Mouse (Mus musculus) thymus, adult 2 months (tissue): ENCODE data around the gene Rpl23. TPM values are rescaled to one million over a fixed set of nuclear protein-coding genes. Genes with fewer than 3 reads are reported as not detected.
"Not testable (repeated sequence)": the region's sequence is repeated elsewhere in the genome, so short reads cannot be mapped to it uniquely, and the experiment has no call there.

Source experiments
- DNase-seq: peaks from one replicate; pipeline ENCODE4 v3.0.0; 2021
- H3K27ac ChIP-seq: fragments of 200-500 bp; 2 replicates; pipeline ENCODE4 v1.5.1; 2012; ENCODE audit warnings: low read length, control low read depth; ENCODE audit not compliant: control insufficient read depth, insufficient read depth
- H3K27me3 ChIP-seq: fragments of 200-500 bp; 2 replicates; pipeline ENCODE4 v1.6.1; 2012; ENCODE audit warnings: mild to moderate bottlenecking, low read length, moderate library complexity, mixed read lengths; ENCODE audit not compliant: control insufficient read depth, insufficient read depth
- H3K36me3 ChIP-seq: fragments of 200-500 bp; 2 replicates; pipeline ENCODE4 v1.6.1; 2012; ENCODE audit warnings: mild to moderate bottlenecking, low read length, moderate library complexity; ENCODE audit not compliant: control insufficient read depth, insufficient read depth
- H3K4me1 ChIP-seq: fragments of 200-500 bp; replicated peaks from 2 replicates; pipeline ENCODE4 v1.6.1; 2012; ENCODE audit warnings: low read length; ENCODE audit not compliant: control insufficient read depth, insufficient read depth
- H3K4me3 ChIP-seq: fragments of 200-500 bp; 2 replicates; pipeline ENCODE4 v1.5.1; 2012; ENCODE audit warnings: mild to moderate bottlenecking, low read length, control low read depth, moderate library complexity; ENCODE audit not compliant: control insufficient read depth, insufficient read depth
- CTCF ChIP-seq: fragments of 200-500 bp; IDR thresholded peaks from 2 replicates; pipeline ENCODE4 v1.5.1; 2012; ENCODE audit warnings: mild to moderate bottlenecking, control low read depth, low read length, moderate library complexity, borderline replicate concordance; ENCODE audit not compliant: control insufficient read depth, poor library complexity, insufficient read depth; ENCODE audit errors: extremely low read depth
- POLR2A ChIP-seq: fragments of 200-500 bp; IDR thresholded peaks from 2 replicates; pipeline ENCODE4 v1.6.1; 2012; ENCODE audit warnings: mild to moderate bottlenecking, low read length, control low read depth, moderate library complexity; ENCODE audit not compliant: control insufficient read depth, poor library complexity, insufficient read depth; ENCODE audit errors: extremely low read depth
- WGBS: fragments of 180-500 bp; shearing (Covaris S2); methylation state at CpG from one replicate; pipeline ENCODE4 v1.1.7; 2018; 5-methylcytosine and 5-hydroxymethylcytosine counted together
- polyA plus RNA-seq: library from polyadenylated mRNA; depleted of rRNA; stranded (reverse); fragments of >200 nt; gene quantifications from 2 replicates; pipeline ENCODE4 v1.2.3, GENCODE M21; 2012; rRNA removed

Gene Rpl23
- polyA plus RNA-seq, 1 experiment = 154 TPM

- TF ChIP-seq POLR2A (no peak), CTCF (no peak)
- Histone ChIP-seq H3K4me3 (no peak overlapping the region), H3K36me3 (no peaks in the 10 kb centered on the region), H3K4me1 (peaks cover 6% of the 10 kb centered on the region), H3K27ac (no peak overlapping the region), H3K27me3 (no peaks in the 10 kb centered on the region)
- WGBS = 94% methylated on average over 5 of the region's 5 CpGs
- no peak for DNase-seq
Measured at GRCm38 (mm10) chr11:97736645-97737044, 45.6 kb downstream of the Rpl23 start.

- H3K4me3 ChIP-seq, DNase-seq, H3K4me1 ChIP-seq, H3K36me3 ChIP-seq, H3K27me3 ChIP-seq, H3K27ac ChIP-seq: not testable (repeated sequence)
- WGBS = 91% methylated on average over 5 of the region's 5 CpGs
Measured at GRCm38 (mm10) chr11:97734810-97735209, 47.4 kb downstream of the Rpl23 start.

- no peak overlapping the region for H3K4me3 ChIP-seq
- no peaks in the 10 kb centered on the region for H3K36me3 ChIP-seq
- H3K4me1 ChIP-seq = peaks cover 11% of the 10 kb centered on the region
- DNase-seq = no peak
- 83% methylated on average over 10 of the region's 10 CpGs for WGBS
- no peaks in the 10 kb centered on the region for H3K27me3 ChIP-seq
- H3K27ac ChIP-seq = no peak overlapping the region
- TF ChIP-seq POLR2A = no peak
- no peak for TF ChIP-seq CTCF
Measured at GRCm38 (mm10) chr11:97733689-97734088, 48.5 kb downstream of the Rpl23 start.

GRCm38 (mm10) chr11:97728730-97729129 lies 53.5 kb downstream of the Rpl23 start:
- WGBS = 21% methylated on average over 7 of the region's 7 CpGs
- peaks cover 21% of the 10 kb centered on the region for H3K4me1 ChIP-seq
- no peak for DNase-seq
- no peak overlapping the region for H3K4me3 ChIP-seq
- peak overlapping the region; percentile 25; the same call in 1 of the 2 replicates for H3K27ac ChIP-seq
- H3K27me3 ChIP-seq = no peaks in the 10 kb centered on the region
- TF ChIP-seq CTCF = no peak
- no peak for TF ChIP-seq POLR2A
- H3K36me3 ChIP-seq = peaks cover 24% of the 10 kb centered on the region

- peak; percentile 48 for DNase-seq
- 5% methylated on average over 7 of the region's 7 CpGs for WGBS
- H3K4me3 ChIP-seq = no peak overlapping the region
- peak overlapping the region; percentile 25; the same call in 1 of the 2 replicates for H3K27ac ChIP-seq
- no peaks in the 10 kb centered on the region for H3K27me3 ChIP-seq
- peaks cover 25% of the 10 kb centered on the region for H3K36me3 ChIP-seq
- H3K4me1 ChIP-seq = peaks cover 21% of the 10 kb centered on the region
- 0 out of 2 replicates have a peak, but pooled peaks have one; percentile 19 for TF ChIP-seq CTCF
- no peak for TF ChIP-seq POLR2A
Measured at GRCm38 (mm10) chr11:97728311-97728710, 53.9 kb downstream of the Rpl23 start.

Other genes starting within 250 kb of the Rpl23 start
- 0.32 and 0.55 TPM in 2 replicates for gene Srcin1, start 206.3 kb downstream of the Rpl23 start, polyA plus RNA-seq
- 5.6 and 8.4 TPM in 2 replicates for gene Epop, start 152.7 kb downstream of the Rpl23 start, polyA plus RNA-seq
- 89.5 and 99.1 TPM in 2 replicates for gene Mllt6, start 119.0 kb downstream of the Rpl23 start, polyA plus RNA-seq
- gene Cisd3, start 96.6 kb downstream of the Rpl23 start, polyA plus RNA-seq = 24.9 and 25.3 TPM in 2 replicates
- 22.6 and 28.2 TPM in 2 replicates for gene Pcgf2, start 81.9 kb downstream of the Rpl23 start, polyA plus RNA-seq
- 421 and 477 TPM in 2 replicates for gene Psmb3, start 79.0 kb downstream of the Rpl23 start, polyA plus RNA-seq
- 28.2 and 34.8 TPM in 2 replicates for gene Pip4k2b, start 37.7 kb downstream of the Rpl23 start, polyA plus RNA-seq
- gene Cwc25, start 15.9 kb downstream of the Rpl23 start, polyA plus RNA-seq = 14.9 and 16.6 TPM in 2 replicates
- gene 1700001P01Rik, start 6.5 kb downstream of the Rpl23 start, polyA plus RNA-seq = 0.38 and 0.50 TPM in 2 replicates
- gene Lasp1, start 16.6 kb upstream of the Rpl23 start, polyA plus RNA-seq = 167 and 178 TPM in 2 replicates
- 4.7 and 6.2 TPM in 2 replicates for gene B230217C12Rik, start 58.3 kb upstream of the Rpl23 start, polyA plus RNA-seq
- 0.19 and 0.28 TPM in 2 replicates for gene Fbxo47, start 101.7 kb upstream of the Rpl23 start, polyA plus RNA-seq
- gene Plxdc1, start 204.0 kb upstream of the Rpl23 start, polyA plus RNA-seq = 77.5 and 94.1 TPM in 2 replicates
- 181 and 217 TPM in 2 replicates for gene Arl5c, start 213.7 kb upstream of the Rpl23 start, polyA plus RNA-seq
- gene Cacnb1, start 240.6 kb upstream of the Rpl23 start, polyA plus RNA-seq = 27.1 and 32.9 TPM in 2 replicates
- 1,012 and 1,033 TPM in 2 replicates for gene Rpl19, start 244.3 kb upstream of the Rpl23 start, polyA plus RNA-seq